ENCODE assay signal across 20 mouse cellular contexts in genomic region chr2:29432565-29432964, GRCm38 (mm10).
DNase-seq lines count a peak whose midpoint lies in the region; ATAC-seq and TF ChIP-seq lines count a peak whose summit lies in the region.
"Had no signal": no experiment of that assay in that cellular context is flagged by ENCODE, and none has a peak within 500 bp of the region (broad histone marks: within the 10 kb centered on the region; RNA-seq: fewer than 3 reads in every experiment).

No protein-coding gene starts in this region.

- H3K4me3 ChIP-seq in heart, postnatal 0 days (ENCODE audit: low read depth, low read length) = no peak overlapping the region
- H3K4me3 ChIP-seq in heart, adult 2 months = no peak overlapping the region
- H3K4me3 ChIP-seq in midbrain, embryonic 14.5 days (replicated peaks; ENCODE audit: low read depth, low read length) = no peak overlapping the region
- H3K4me3 ChIP-seq in midbrain, embryonic 16.5 days (ENCODE audit: low read depth, low read length) = no peak overlapping the region
- no peak overlapping the region for H3K4me3 ChIP-seq in stomach, postnatal 0 days (ENCODE audit: low read depth, low read length)
- H3K4me3 ChIP-seq: gastrocnemius, adult 2 months; hindbrain, embryonic 13.5 days; limb, embryonic 13.5 days; lung, embryonic 15.5 days; neural tube, embryonic 13.5 days had no signal

- H3K9me3 ChIP-seq in heart, postnatal 0 days (replicated peaks; ENCODE audit: control insufficient read depth, low read length) = no peaks in the 10 kb centered on the region
- H3K9me3 ChIP-seq in midbrain, embryonic 14.5 days (ENCODE audit: control insufficient read depth, low read length) = no peaks in the 10 kb centered on the region
- H3K9me3 ChIP-seq in midbrain, embryonic 16.5 days (replicated peaks; ENCODE audit: control insufficient read depth, low read length, poor library complexity, severe bottlenecking) = no peaks in the 10 kb centered on the region
- H3K9me3 ChIP-seq in stomach, postnatal 0 days (ENCODE audit: control insufficient read depth, low read length) = no peaks in the 10 kb centered on the region
- H3K9me3 ChIP-seq: hindbrain, embryonic 13.5 days; limb, embryonic 13.5 days; lung, embryonic 15.5 days; neural tube, embryonic 13.5 days had no signal

- DNase-seq in heart, postnatal 0 days (ENCODE audit: low spot score) = peak; percentile 64
- DNase-seq in heart, adult 2 months = no peak
- DNase-seq in midbrain, embryonic 14.5 days = peak; percentile 62
- DNase-seq in c-Kit-positive CD71-positive TER-119-positive erythroid progenitor cells, embryonic 14.5 days (ENCODE audit: low spot score) = peak; percentile 46
- DNase-seq in stomach, postnatal 0 days (ENCODE audit: low spot score) = no peak
- DNase-seq in thymus, postnatal 10 days (ENCODE audit: low spot score in 2 of 2) = no peak
- DNase-seq: adrenal gland, adult 2 months; cerebellum, adult 18-20 months; gastrocnemius, adult 2 months; heart, adult 11 months; kidney, adult 11 months; kidney, postnatal 10 days; thymus, postnatal 36 days had no signal

- H3K36me3 ChIP-seq in heart, postnatal 0 days (replicated peaks; ENCODE audit: control insufficient read depth, insufficient read depth, low read length) = no peaks in the 10 kb centered on the region
- no peaks in the 10 kb centered on the region for H3K36me3 ChIP-seq in heart, adult 2 months (ENCODE audit: control insufficient read depth, insufficient read depth, low read length)
- H3K36me3 ChIP-seq in midbrain, embryonic 14.5 days (ENCODE audit: control insufficient read depth, insufficient read depth, low read length) = no peaks in the 10 kb centered on the region
- H3K36me3 ChIP-seq in midbrain, embryonic 16.5 days (ENCODE audit: control insufficient read depth, insufficient read depth, low read length) = no peaks in the 10 kb centered on the region
- H3K36me3 ChIP-seq in stomach, postnatal 0 days (ENCODE audit: control insufficient read depth, insufficient read depth, low read length) = no peaks in the 10 kb centered on the region
- H3K36me3 ChIP-seq: hindbrain, embryonic 13.5 days; limb, embryonic 13.5 days; lung, embryonic 15.5 days; neural tube, embryonic 13.5 days had no signal

- no peak for TF ChIP-seq CTCF in heart, postnatal 0 days (IDR thresholded peaks at IDR 0.05; ENCODE audit: low read depth)
- no peak for TF ChIP-seq CTCF in heart, adult 2 months (IDR thresholded peaks at IDR 0.05)
- no peak for TF ChIP-seq CTCF in stomach, postnatal 0 days (IDR thresholded peaks at IDR 0.05; ENCODE audit: low read depth)

- TF ChIP-seq POLR2A in heart, adult 2 months (IDR thresholded peaks at IDR 0.05; ENCODE audit: insufficient read depth, low read depth, low read length) = no peak

- no peak for ATAC-seq in heart, postnatal 0 days (ENCODE audit: insufficient read depth, low read depth)
- no peak for ATAC-seq in midbrain, embryonic 14.5 days (ENCODE audit: low FRiP score, low TSS enrichment)
- ATAC-seq in midbrain, embryonic 16.5 days = no peak
- peak; percentile 90 for ATAC-seq in megakaryocyte progenitor cell, adult 5-6 weeks (replicated peaks; ENCODE audit: poor library complexity)
- no peak for ATAC-seq in stomach, postnatal 0 days (ENCODE audit: low FRiP score, low TSS enrichment)
- ATAC-seq: forebrain, embryonic 16.5 days had no signal

- WGBS in heart, postnatal 0 days = 22% methylated on average over 5 of the region's 5 CpGs
- WGBS in heart, adult 2 months = 53% methylated on average over 5 of the region's 5 CpGs
- whole genome bisulfite sequencing in midbrain, embryonic 14.5 days = 52% methylated on average over 5 of the region's 5 CpGs
- WGBS in midbrain, embryonic 16.5 days = 47% methylated on average over 5 of the region's 5 CpGs
- WGBS in stomach, postnatal 0 days = 68% methylated on average over 5 of the region's 5 CpGs

- H3K79me2 ChIP-seq in heart, adult 2 months (replicated peaks; ENCODE audit: control insufficient read depth, insufficient read depth, low read length) = no peaks in the 10 kb centered on the region

- no peak overlapping the region for H3K27ac ChIP-seq in heart, postnatal 0 days (ENCODE audit: low read depth)
- H3K27ac ChIP-seq in heart, adult 2 months = no peak overlapping the region
- H3K27ac ChIP-seq in midbrain, embryonic 14.5 days (replicated peaks; ENCODE audit: low read depth, low read length) = no peak overlapping the region
- no peak overlapping the region for H3K27ac ChIP-seq in midbrain, embryonic 16.5 days (ENCODE audit: low read length)
- H3K27ac ChIP-seq in stomach, postnatal 0 days (replicated peaks) = no peak overlapping the region
- H3K27ac ChIP-seq: gastrocnemius, adult 2 months; hindbrain, embryonic 13.5 days; limb, embryonic 13.5 days; lung, embryonic 15.5 days; neural tube, embryonic 13.5 days had no signal

- H3K27me3 ChIP-seq in heart, postnatal 0 days (ENCODE audit: control insufficient read depth, insufficient read depth, low read length) = no peaks in the 10 kb centered on the region
- H3K27me3 ChIP-seq in heart, adult 2 months (ENCODE audit: control insufficient read depth, insufficient read depth, low read length) = no peaks in the 10 kb centered on the region
- H3K27me3 ChIP-seq in midbrain, embryonic 14.5 days (ENCODE audit: control insufficient read depth, insufficient read depth, low read length) = no peaks in the 10 kb centered on the region
- H3K27me3 ChIP-seq in midbrain, embryonic 16.5 days (ENCODE audit: control insufficient read depth, insufficient read depth, low read depth, low read length) = no peaks in the 10 kb centered on the region
- H3K27me3 ChIP-seq in stomach, postnatal 0 days (ENCODE audit: control insufficient read depth, insufficient read depth, low read length) = no peaks in the 10 kb centered on the region
- H3K27me3 ChIP-seq: hindbrain, embryonic 13.5 days; limb, embryonic 13.5 days; lung, embryonic 15.5 days; neural tube, embryonic 13.5 days had no signal

- intact Hi-C loops in heart, adult 2 months (cut with DNase I) = no loop called here

- TF ChIP-seq EP300 in heart, postnatal 0 days (IDR thresholded peaks at IDR 0.05; ENCODE audit: low read depth) = no peak
- TF ChIP-seq EP300 in heart, adult 2 months (IDR thresholded peaks at IDR 0.05; ENCODE audit: insufficient read depth, low read depth, low read length) = no peak
- TF ChIP-seq EP300 in stomach, postnatal 0 days (optimal IDR thresholded peaks at IDR 0.05) = no peak

- H3K9ac ChIP-seq in heart, postnatal 0 days (replicated peaks; ENCODE audit: low read depth, low read length) = no peak overlapping the region
- no peak overlapping the region for H3K9ac ChIP-seq in heart, adult 2 months (ENCODE audit: low read depth, low read length)
- no peak overlapping the region for H3K9ac ChIP-seq in midbrain, embryonic 14.5 days (replicated peaks; ENCODE audit: low read length)
- H3K9ac ChIP-seq in midbrain, embryonic 16.5 days (ENCODE audit: low read depth, low read length) = no peak overlapping the region
- H3K9ac ChIP-seq in stomach, postnatal 0 days (ENCODE audit: low read length) = no peak overlapping the region
- H3K9ac ChIP-seq: hindbrain, embryonic 13.5 days; limb, embryonic 13.5 days; lung, embryonic 15.5 days; neural tube, embryonic 13.5 days had no signal

- H3K4me1 ChIP-seq in heart, postnatal 0 days (ENCODE audit: control insufficient read depth, insufficient read depth) = peaks cover 10% of the 10 kb centered on the region; the same call in 1 of the 2 replicates
- H3K4me1 ChIP-seq in heart, adult 2 months (ENCODE audit: control insufficient read depth, insufficient read depth, low read length) = no peaks in the 10 kb centered on the region
- H3K4me1 ChIP-seq in midbrain, embryonic 14.5 days (ENCODE audit: control insufficient read depth, insufficient read depth, low read length) = peaks cover 7% of the 10 kb centered on the region; the same call in 1 of the 2 replicates
- peaks cover 13% of the 10 kb centered on the region for H3K4me1 ChIP-seq in midbrain, embryonic 16.5 days (ENCODE audit: control insufficient read depth, insufficient read depth, low read length)
- no peaks in the 10 kb centered on the region for H3K4me1 ChIP-seq in stomach, postnatal 0 days (replicated peaks; ENCODE audit: control insufficient read depth, insufficient read depth)
- H3K4me1 ChIP-seq: limb, embryonic 13.5 days had no signal

- H3K4me2 ChIP-seq in heart, postnatal 0 days (ENCODE audit: low read depth, low read length) = no peak overlapping the region
- H3K4me2 ChIP-seq in midbrain, embryonic 14.5 days (ENCODE audit: low read length) = no peak overlapping the region
- H3K4me2 ChIP-seq in midbrain, embryonic 16.5 days (ENCODE audit: low read length) = no peak overlapping the region
- no peak overlapping the region for H3K4me2 ChIP-seq in stomach, postnatal 0 days (replicated peaks; ENCODE audit: low read depth)
- H3K4me2 ChIP-seq: hindbrain, embryonic 13.5 days; limb, embryonic 13.5 days; lung, embryonic 15.5 days; neural tube, embryonic 13.5 days had no signal

Comparison
In these comparisons a context has a peak if more than half of its experiments do, and no peak if none do; other contexts are left out.
1. DNase-seq: peak in heart, postnatal 0 days (single experiment), midbrain, embryonic 14.5 days (single experiment) and c-Kit-positive CD71-positive TER-119-positive erythroid progenitor cells, embryonic 14.5 days (single experiment); none in heart, adult 2 months (0 of 2), stomach, postnatal 0 days (single experiment) and thymus, postnatal 10 days (0 of 2).